Mouse (Mus musculus) heart, adult 2 months (tissue): ENCODE measurements around the gene Golgb1.
A peak's percentile ranks its signal among the peaks of the same experiment; 100 is the strongest.

Source experiments
- CTCF ChIP-seq: fragments of 200-600 bp; IDR thresholded peaks from 2 replicates; pipeline ENCODE4 v1.8.1; 2022; ENCODE audit warnings: antibody characterized with exemption, mild to moderate bottlenecking, moderate library complexity
- POLR2A ChIP-seq: fragments of 200-500 bp; IDR thresholded peaks from 2 replicates; pipeline ENCODE4 v1.6.1; 2011; ENCODE audit warnings: mild to moderate bottlenecking, low read depth, low read length, control low read depth; ENCODE audit not compliant: insufficient read depth

DNA sequence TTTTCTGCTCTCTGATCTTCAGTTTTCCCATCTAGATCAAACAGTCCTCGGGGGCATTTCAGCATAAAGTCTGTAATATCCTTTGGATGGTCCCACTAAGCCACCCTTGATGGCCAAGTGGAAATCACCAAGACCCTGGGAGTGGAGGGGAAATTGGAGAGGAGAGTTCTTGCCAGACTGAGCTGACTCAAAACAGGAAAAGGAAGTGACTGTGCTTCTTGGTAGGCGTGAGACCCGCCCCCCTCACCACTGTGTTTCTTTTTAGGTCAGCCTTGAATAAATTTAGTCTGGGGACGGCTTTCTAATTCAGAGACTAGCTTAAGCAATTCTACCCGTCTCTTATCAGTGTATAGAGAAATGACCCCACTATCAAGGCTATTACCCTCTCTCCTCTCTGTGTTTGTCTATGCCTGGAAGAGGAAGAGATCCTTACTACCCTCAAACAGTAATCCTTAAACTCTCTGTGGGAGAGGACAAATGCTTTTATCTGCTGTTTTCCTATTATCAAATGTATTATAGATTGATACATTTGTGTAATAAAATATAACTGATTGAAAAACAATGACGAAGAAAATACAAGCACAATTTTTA lies 66.3 kb downstream of the Golgb1 start:
- no peak for TF ChIP-seq CTCF
- TF ChIP-seq POLR2A: peak; percentile 31; the same call in 1 of the 2 replicates
